Mouse (Mus musculus): Measurements from ENCODE around the gene Insr. TPM values are rescaled to one million over a fixed set of nuclear protein-coding genes. Genes with fewer than 3 reads are reported as not detected.

Insr gene
- total and polyA plus RNA-seq, 3 experiments: 5.3 to 7.6 TPM; not detected in 1

DNA sequence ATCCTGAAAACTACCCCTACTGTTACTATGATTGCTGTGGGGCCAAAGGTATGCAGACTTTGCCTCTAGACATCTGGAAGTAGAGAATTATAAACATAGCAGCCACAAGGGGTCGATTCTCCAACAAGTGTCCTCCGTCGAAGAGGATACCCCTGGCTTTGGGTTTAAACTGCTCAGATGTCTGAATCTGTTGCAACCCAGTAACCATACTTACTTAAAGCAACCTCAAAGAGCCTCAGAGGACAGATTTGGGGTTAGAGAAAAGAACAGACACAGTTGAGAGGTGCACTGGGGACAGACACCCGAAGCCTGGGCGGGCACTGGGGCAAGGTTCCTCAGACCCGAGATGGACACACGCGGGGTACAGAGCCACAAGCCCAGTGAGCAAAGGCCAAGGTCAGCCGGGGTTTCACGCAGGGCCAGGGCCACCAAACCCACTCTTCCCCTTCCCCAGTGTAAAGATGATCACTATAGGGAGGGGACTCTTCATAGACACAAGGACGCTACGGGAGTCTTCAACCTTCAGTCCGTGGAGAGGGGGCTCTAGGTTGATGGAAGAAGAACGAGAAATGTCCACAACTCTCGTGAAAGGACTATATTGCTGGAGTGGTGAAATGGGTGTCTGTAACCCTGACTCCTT is 1.1 kb downstream of the Insr start:
- Histone ChIP-seq H3K9me3 (replicated peaks; ENCODE audit: insufficient read depth, low read length) (no peaks in the 10 kb centered on the region), H3K4me3 (ENCODE audit: control insufficient read depth in 1 of 2, insufficient read depth in 1 of 2, low read depth in 2 of 2, low read length in 2 of 2) (peak overlapping the region; percentile 62 to 87), H3K27me3 (ENCODE audit: control insufficient read depth in 1 of 2, insufficient read depth in 2 of 2, low read length in 2 of 2) (no peaks in the 10 kb centered on the region), H3K36me3 (ENCODE audit: control insufficient read depth in 1 of 2, insufficient read depth in 2 of 2, low read length in 2 of 2) (no peaks in the 10 kb centered on the region; a peak in 2 of 4 replicates), H3K9ac (ENCODE audit: control insufficient read depth, low read depth, low read length, poor library complexity, severe bottlenecking) (peak overlapping the region; percentile 85), H3K4me1 (ENCODE audit: control insufficient read depth in 1 of 2, insufficient read depth in 2 of 2, low read length in 2 of 2) (peaks cover 3 to 4% of the 10 kb centered on the region in 2 experiments; a peak in 1 of 4 replicates), H3K79me2 (ENCODE audit: control insufficient read depth, insufficient read depth, low read length, poor library complexity) (peaks cover 17% of the 10 kb centered on the region), H3K27ac (ENCODE audit: control insufficient read depth, low read depth, low read length) (no peak overlapping the region)
- TF ChIP-seq CHD2 (IDR thresholded peaks at IDR 0.05; ENCODE audit: low read length): no peak
- TF ChIP-seq ZKSCAN1 (IDR thresholded peaks at IDR 0.05; ENCODE audit: low read depth, low read length): no peak
- no peak for TF ChIP-seq JUND (IDR thresholded peaks at IDR 0.05; ENCODE audit: low read depth, low read length)
- TF ChIP-seq GATA1 (IDR thresholded peaks at IDR 0.05; ENCODE audit: low read depth, low read length): no peak
- no peak for TF ChIP-seq USF2 (IDR thresholded peaks at IDR 0.05; ENCODE audit: borderline replicate concordance in 1 of 2, insufficient read depth in 1 of 2, low read depth in 1 of 2, low read length in 2 of 2)
- no peak for TF ChIP-seq MAZ (IDR thresholded peaks at IDR 0.05; ENCODE audit: low read depth, low read length)
- no peak for TF ChIP-seq TAL1 (IDR thresholded peaks at IDR 0.05; ENCODE audit: low read length)
- TF ChIP-seq CHD1 (IDR thresholded peaks at IDR 0.05; ENCODE audit: low read depth, low read length): no peak
- TF ChIP-seq ETS1 (IDR thresholded peaks at IDR 0.05; ENCODE audit: low read depth, low read length): no peak
- TF ChIP-seq MAFK (IDR thresholded peaks at IDR 0.05; ENCODE audit: borderline replicate concordance, low read depth, low read length): no peak
- no peak for TF ChIP-seq MYC (IDR thresholded peaks at IDR 0.05; ENCODE audit: low read depth, low read length)
- peak; percentile 30 for DNase-seq (ENCODE audit: low read depth, low spot score)

DNA sequence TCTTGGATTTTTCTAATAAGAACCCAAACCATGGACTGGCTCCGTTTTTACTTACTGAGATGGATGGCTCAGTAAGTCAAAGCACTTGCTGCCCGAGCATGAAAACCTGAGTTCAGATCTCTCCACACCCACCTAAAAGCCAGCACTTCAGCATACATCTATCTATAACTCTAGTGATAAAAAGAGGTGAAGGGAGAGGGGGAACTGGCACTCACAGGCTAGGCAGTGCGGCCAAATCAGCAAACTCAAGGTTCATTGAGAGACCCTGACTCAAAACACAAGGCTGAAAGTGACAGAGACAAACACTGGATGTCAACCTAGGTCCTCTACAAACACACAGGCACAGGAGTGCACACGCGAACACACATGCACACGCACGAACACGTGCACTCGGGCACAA is 2.2 kb downstream of the Insr start:
- H3K9ac ChIP-seq (ENCODE audit: control insufficient read depth, low read depth, low read length, poor library complexity, severe bottlenecking): no peak overlapping the region
- H3K27ac ChIP-seq (ENCODE audit: control insufficient read depth, low read depth, low read length): no peak overlapping the region
- TF ChIP-seq USF2 (IDR thresholded peaks at IDR 0.05; ENCODE audit: borderline replicate concordance in 1 of 2, insufficient read depth in 1 of 2, low read depth in 1 of 2, low read length in 2 of 2): no peak
- peaks cover 17% of the 10 kb centered on the region for H3K79me2 ChIP-seq (ENCODE audit: control insufficient read depth, insufficient read depth, low read length, poor library complexity)
- no peaks in the 10 kb centered on the region for H3K27me3 ChIP-seq (ENCODE audit: control insufficient read depth in 1 of 2, insufficient read depth in 2 of 2, low read length in 2 of 2)
- H3K4me1 ChIP-seq (ENCODE audit: control insufficient read depth in 1 of 2, insufficient read depth in 2 of 2, low read length in 2 of 2): peaks cover 3 to 4% of the 10 kb centered on the region in 2 experiments; a peak in 1 of 4 replicates
- H3K36me3 ChIP-seq (ENCODE audit: control insufficient read depth in 1 of 2, insufficient read depth in 2 of 2, low read length in 2 of 2): no peaks in the 10 kb centered on the region; a peak in 2 of 4 replicates
- no peaks in the 10 kb centered on the region for H3K9me3 ChIP-seq (replicated peaks; ENCODE audit: insufficient read depth, low read length)
- H3K4me3 ChIP-seq (ENCODE audit: control insufficient read depth in 1 of 2, insufficient read depth in 1 of 2, low read depth in 2 of 2, low read length in 2 of 2): no peak overlapping the region
- DNase-seq (ENCODE audit: low read depth, low spot score): no peak

DNA sequence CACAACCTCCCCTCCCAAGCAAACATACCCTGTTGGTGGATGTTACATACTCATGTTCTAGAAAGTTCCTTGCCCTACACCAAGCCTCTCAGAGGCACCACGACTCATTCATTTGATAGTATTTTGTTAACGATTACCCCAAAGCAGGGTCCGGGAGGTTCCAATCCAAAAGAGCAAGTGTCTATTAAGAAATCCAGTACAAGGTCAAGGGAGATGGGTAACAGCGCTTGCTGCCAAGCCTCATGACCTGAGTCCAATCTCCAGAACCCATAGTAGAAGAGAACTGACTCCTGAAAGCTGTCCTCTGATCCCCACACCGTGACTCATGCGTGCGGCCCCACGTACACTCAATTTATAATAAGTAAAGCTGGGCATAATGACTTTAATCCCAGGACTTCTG is 3.4 kb downstream of the Insr start:
- TF ChIP-seq TCF12 (IDR thresholded peaks at IDR 0.05; ENCODE audit: low read depth, low read length) (no peak), USF2 (IDR thresholded peaks at IDR 0.05; ENCODE audit: borderline replicate concordance in 1 of 2, insufficient read depth in 1 of 2, low read depth in 1 of 2, low read length in 2 of 2) (no peak)
- H3K27me3 ChIP-seq (ENCODE audit: control insufficient read depth in 1 of 2, insufficient read depth in 2 of 2, low read length in 2 of 2): no peaks in the 10 kb centered on the region
- H3K9me3 ChIP-seq (replicated peaks; ENCODE audit: insufficient read depth, low read length): no peaks in the 10 kb centered on the region
- DNase-seq (ENCODE audit: low read depth, low spot score): no peak
- H3K9ac ChIP-seq (ENCODE audit: control insufficient read depth, low read depth, low read length, poor library complexity, severe bottlenecking): no peak overlapping the region
- H3K4me3 ChIP-seq (ENCODE audit: control insufficient read depth in 1 of 2, insufficient read depth in 1 of 2, low read depth in 2 of 2, low read length in 2 of 2): no peak overlapping the region
- peaks cover 17% of the 10 kb centered on the region for H3K79me2 ChIP-seq (ENCODE audit: control insufficient read depth, insufficient read depth, low read length, poor library complexity)
- H3K4me1 ChIP-seq (ENCODE audit: control insufficient read depth in 1 of 2, insufficient read depth in 2 of 2, low read length in 2 of 2): peaks cover 3 to 4% of the 10 kb centered on the region in 2 experiments; a peak in 1 of 4 replicates
- no peak overlapping the region for H3K27ac ChIP-seq (ENCODE audit: control insufficient read depth, low read depth, low read length)
- H3K36me3 ChIP-seq (ENCODE audit: control insufficient read depth in 1 of 2, insufficient read depth in 2 of 2, low read length in 2 of 2): no peaks in the 10 kb centered on the region; a peak in 2 of 4 replicates
